ENCODE assay signal across 8 mouse cellular contexts in genomic region chr8:4276111-4276465, GRCm38 (mm10). TPM values are rescaled to one million over a fixed set of nuclear protein-coding genes. Genes with fewer than 3 reads are reported as not detected.
DNase-seq lines count a peak whose midpoint lies in the region; ATAC-seq and TF ChIP-seq lines count a peak whose summit lies in the region.

No protein-coding gene starts in this region.

- no peaks in the 10 kb centered on the region for H3K27me3 ChIP-seq in heart, embryonic 10.5 days (ENCODE audit: insufficient read depth, poor library complexity, severe bottlenecking)
- no peaks in the 10 kb centered on the region for H3K27me3 ChIP-seq in C2C12 (ENCODE audit: control insufficient read depth, insufficient read depth, insufficient read length)
- H3K27me3 ChIP-seq in forebrain, embryonic 13.5 days: no peaks in the 10 kb centered on the region
- H3K27me3 ChIP-seq in liver, embryonic 13.5 days: no peaks in the 10 kb centered on the region

- TF ChIP-seq CTCF in C2C12 (IDR thresholded peaks at IDR 0.05; ENCODE audit: control insufficient read depth, insufficient read depth, insufficient read length): no peak

- peaks cover 32% of the 10 kb centered on the region for H3K79me2 ChIP-seq in C2C12 (ENCODE audit: control insufficient read depth, insufficient read depth)

- H3ac ChIP-seq in C2C12 (ENCODE audit: control insufficient read depth, insufficient read length, low read depth): peak overlapping the region; percentile 61

- peak overlapping the region; percentile 93 for H3K27ac ChIP-seq in heart, embryonic 10.5 days
- peak overlapping the region; percentile 73 for H3K27ac ChIP-seq in forebrain, embryonic 13.5 days
- H3K27ac ChIP-seq in liver, embryonic 13.5 days: peak overlapping the region; percentile 60

- H3K9ac ChIP-seq in forebrain, embryonic 13.5 days: peak overlapping the region; percentile 86
- peak overlapping the region; percentile 85 for H3K9ac ChIP-seq in liver, embryonic 13.5 days

- peak overlapping the region; percentile 81 for H3K4me3 ChIP-seq in heart, embryonic 10.5 days
- peak overlapping the region; percentile 78 for H3K4me3 ChIP-seq in C2C12 (ENCODE audit: insufficient read depth, poor library complexity, severe bottlenecking)
- H3K4me3 ChIP-seq in forebrain, embryonic 13.5 days: peak overlapping the region; percentile 81
- H3K4me3 ChIP-seq in liver, embryonic 13.5 days (replicated peaks): peak overlapping the region; percentile 77

- peaks cover 27% of the 10 kb centered on the region for H3K36me3 ChIP-seq in heart, embryonic 10.5 days
- peaks cover 27% of the 10 kb centered on the region for H3K36me3 ChIP-seq in C2C12 (ENCODE audit: control insufficient read depth, insufficient read depth)
- peaks cover 28% of the 10 kb centered on the region for H3K36me3 ChIP-seq in forebrain, embryonic 13.5 days (ENCODE audit: poor library complexity, severe bottlenecking)
- peaks cover 29% of the 10 kb centered on the region for H3K36me3 ChIP-seq in liver, embryonic 13.5 days

- 26% methylated on average over 9 of the region's 9 CpGs for WGBS in heart, embryonic 10.5 days
- 30% methylated on average over 9 of the region's 9 CpGs for WGBS in forebrain, embryonic 13.5 days
- WGBS in liver, embryonic 13.5 days (ENCODE audit: insufficient replicate concordance): 21% methylated on average over 9 of the region's 9 CpGs

- ATAC-seq in forebrain, embryonic 13.5 days: no peak; the same call in 1 of the 2 replicates
- ATAC-seq in liver, embryonic 13.5 days (ENCODE audit: low read depth): no peak; the same call in 1 of the 2 replicates
- ATAC-seq in frontal cortex, adult (ENCODE audit: low TSS enrichment): no peak

- H3K4me2 ChIP-seq in forebrain, embryonic 13.5 days: peak overlapping the region; percentile 81
- H3K4me2 ChIP-seq in liver, embryonic 13.5 days: peak overlapping the region; percentile 70

- 0 out of 2 replicates have a peak, but pooled peaks cover 10% of the 10 kb centered on the region for H3K4me1 ChIP-seq in heart, embryonic 10.5 days
- peaks cover 12% of the 10 kb centered on the region for H3K4me1 ChIP-seq in forebrain, embryonic 13.5 days
- H3K4me1 ChIP-seq in liver, embryonic 13.5 days (replicated peaks): peaks cover 28% of the 10 kb centered on the region

- H3K79me3 ChIP-seq in C2C12 (ENCODE audit: low read depth): peaks cover 17% of the 10 kb centered on the region

- no peak for DNase-seq in heart, embryonic 10.5 days (ENCODE audit: low spot score)
- DNase-seq in heart, adult 18-20 months: no peak
- no peak for DNase-seq in liver, embryonic 13.5 days
- no peak for DNase-seq in adrenal gland, adult 18-20 months (ENCODE audit: low spot score in 2 of 2)
- no peak for DNase-seq in urinary bladder, postnatal 10 days (ENCODE audit: low spot score)

- H3K9me3 ChIP-seq in heart, embryonic 10.5 days: no peaks in the 10 kb centered on the region
- H3K9me3 ChIP-seq in forebrain, embryonic 13.5 days (replicated peaks): no peaks in the 10 kb centered on the region
- no peaks in the 10 kb centered on the region for H3K9me3 ChIP-seq in liver, embryonic 13.5 days (replicated peaks)

TF ChIP-seq in C2C12, 6 proteins besides CTCF, POLR2A, EP300 and RAD21:
- TF ChIP-seq MYOD1 (IDR thresholded peaks at IDR 0.05; ENCODE audit: control insufficient read depth, insufficient read length, low read depth) (no peak), CEBPB (IDR thresholded peaks at IDR 0.05; ENCODE audit: low read depth) (no peak), USF1 (IDR thresholded peaks at IDR 0.05; ENCODE audit: low read depth) (no peak), MYOG (IDR thresholded peaks at IDR 0.05; ENCODE audit: control insufficient read depth, extremely low read depth, insufficient read length) (no peak), FOSL1 (IDR thresholded peaks at IDR 0.05; ENCODE audit: insufficient read depth, low read length, poor library complexity, severe bottlenecking) (no peak), MAX (IDR thresholded peaks at IDR 0.05) (no peak)
TF ChIP-seq in C2C12: peak in this region for 0.

RNA-seq across cellular contexts. Expression of gene Timm44, which starts 0.4 kb away (rescaled TPM):
- polyA plus RNA-seq in heart, embryonic 10.5 days (2016; fragmentation: Nextera tagmentation; extraction: Ambion mirVana): 70.2 and 72.0 TPM in 2 replicates
- 100 to 1,000 TPM; 102 to 106 TPM for total RNA-seq in heart, adult 18-20 months (2021)
- polyA plus RNA-seq in C2C12 (2012; fragmentation: generic; extraction: Trizol): 38.0 TPM
- polyA plus RNA-seq in forebrain, embryonic 13.5 days (2015; fragmentation: Nextera tagmentation; extraction: Ambion mirVana): 44.5 and 47.9 TPM in 2 replicates
- polyA plus RNA-seq in liver, embryonic 13.5 days (2015; fragmentation: Nextera tagmentation; extraction: Ambion mirVana): 38.1 and 44.1 TPM in 2 replicates
- 100 to 1,000 TPM in 1 of 2 experiments, 10 to 100 TPM in 1; 99.4 to 107 TPM for total RNA-seq in adrenal gland, adult 18-20 months (2021)

RNA-seq across cellular contexts. Expression of gene Ctxn1, which starts 17.0 kb away (rescaled TPM):
- polyA plus RNA-seq in heart, embryonic 10.5 days (2016; fragmentation: Nextera tagmentation; extraction: Ambion mirVana): 33.2 and 59.1 TPM in 2 replicates
- under 1 TPM; 0.37 to 0.69 TPM for total RNA-seq in heart, adult 18-20 months (2021)
- 45.0 TPM for polyA plus RNA-seq in C2C12 (2012; fragmentation: generic; extraction: Trizol)
- polyA plus RNA-seq in forebrain, embryonic 13.5 days (2015; fragmentation: Nextera tagmentation; extraction: Ambion mirVana): 272 and 274 TPM in 2 replicates
- polyA plus RNA-seq in liver, embryonic 13.5 days (2015; fragmentation: Nextera tagmentation; extraction: Ambion mirVana): 3.0 TPM in 2 replicates
- total RNA-seq in adrenal gland, adult 18-20 months (2021): 1 to 10 TPM; 6.4 to 7.8 TPM

RNA-seq across cellular contexts. Expression of gene Snapc2, which starts 23.2 kb away (rescaled TPM):
- polyA plus RNA-seq in heart, embryonic 10.5 days (2016; fragmentation: Nextera tagmentation; extraction: Ambion mirVana): 47.8 and 60.2 TPM in 2 replicates
- 10 to 100 TPM; 16.5 to 21.0 TPM for total RNA-seq in heart, adult 18-20 months (2021)
- 44.1 TPM for polyA plus RNA-seq in C2C12 (2012; fragmentation: generic; extraction: Trizol)
- 63.8 and 72.7 TPM in 2 replicates for polyA plus RNA-seq in forebrain, embryonic 13.5 days (2015; fragmentation: Nextera tagmentation; extraction: Ambion mirVana)
- polyA plus RNA-seq in liver, embryonic 13.5 days (2015; fragmentation: Nextera tagmentation; extraction: Ambion mirVana): 19.7 and 20.3 TPM in 2 replicates
- total RNA-seq in adrenal gland, adult 18-20 months (2021): 10 to 100 TPM; 23.4 to 25.9 TPM

RNA-seq across cellular contexts. Expression of gene Tgfbr3l, which starts 28.1 kb away (rescaled TPM):
- polyA plus RNA-seq in heart, embryonic 10.5 days (2016; fragmentation: Nextera tagmentation; extraction: Ambion mirVana): 2.4 and 2.5 TPM in 2 replicates
- total RNA-seq in heart, adult 18-20 months (2021): 1 to 10 TPM; 1.7 TPM
- polyA plus RNA-seq in C2C12 (2012; fragmentation: generic; extraction: Trizol): 0.59 TPM
- polyA plus RNA-seq in forebrain, embryonic 13.5 days (2015; fragmentation: Nextera tagmentation; extraction: Ambion mirVana): 4.1 and 5.6 TPM in 2 replicates
- 0.61 and 0.66 TPM in 2 replicates for polyA plus RNA-seq in liver, embryonic 13.5 days (2015; fragmentation: Nextera tagmentation; extraction: Ambion mirVana)
- 10 to 100 TPM; 10.9 to 15.5 TPM for total RNA-seq in adrenal gland, adult 18-20 months (2021)

RNA-seq across cellular contexts. Expression of gene Gm49320, which starts 37.4 kb away (rescaled TPM):
- 0.59 TPM in 1 of 2 replicates, not detected in the other for polyA plus RNA-seq in heart, embryonic 10.5 days (2016; fragmentation: Nextera tagmentation; extraction: Ambion mirVana)
- under 1 TPM in 1 of 2 experiments, not detected in 1; 0.31 TPM for total RNA-seq in heart, adult 18-20 months (2021)
- 0.11 TPM for polyA plus RNA-seq in C2C12 (2012; fragmentation: generic; extraction: Trizol)
- polyA plus RNA-seq in forebrain, embryonic 13.5 days (2015; fragmentation: Nextera tagmentation; extraction: Ambion mirVana): 0.93 and 1.1 TPM in 2 replicates
- polyA plus RNA-seq in liver, embryonic 13.5 days (2015; fragmentation: Nextera tagmentation; extraction: Ambion mirVana): 0.19 and 0.23 TPM in 2 replicates
- total RNA-seq in adrenal gland, adult 18-20 months (2021): 1 to 10 TPM in 1 of 2 experiments, under 1 TPM in 1; 0.93 to 1.5 TPM
